Mouse (Mus musculus): ENCODE results near the gene 4931440F15Rik. TPM values are rescaled to one million over a fixed set of nuclear protein-coding genes. Genes with fewer than 3 reads are reported as not detected.
A peak's percentile ranks its signal among the peaks of the same experiment; 100 is the strongest.

4931440F15Rik gene
- polyA plus RNA-seq, 1 experiment from 2014 or later = 0.11 TPM

DNA sequence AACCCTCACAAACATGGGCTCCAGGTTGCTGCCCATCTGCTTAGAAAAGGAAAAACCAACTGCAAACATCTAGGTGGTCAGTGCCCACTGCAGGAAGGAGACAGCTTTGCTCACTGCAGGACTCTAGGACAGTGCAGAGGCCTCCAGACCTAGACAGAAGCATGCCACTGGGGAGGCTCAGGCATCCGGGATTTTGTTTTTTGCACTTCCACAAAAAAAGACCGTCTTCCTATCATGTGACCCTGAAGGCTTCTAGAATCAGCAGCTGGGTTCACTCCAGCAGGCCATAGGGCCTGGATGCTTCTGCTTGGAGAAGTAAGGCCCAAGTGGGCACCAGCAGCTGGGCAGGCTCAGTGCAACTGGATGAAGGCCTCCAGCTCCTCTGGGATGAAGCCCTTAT, 2.3 kb downstream of the 4931440F15Rik start:
- Histone ChIP-seq H3K36me3 (no peaks in the 10 kb centered on the region), H3K9ac (no peak overlapping the region), H3K27ac (no peak overlapping the region), H3K4me2 (no peak overlapping the region), H3K4me1 (peaks cover 12% of the 10 kb centered on the region; the same call in 1 of the 2 replicates), H3K9me3 (no peaks in the 10 kb centered on the region), H3K27me3 (peaks cover 11% of the 10 kb centered on the region), H3K4me3 (no peak overlapping the region)
- ATAC-seq (ENCODE audit: borderline replicate concordance, extremely low read depth, low FRiP score, low TSS enrichment) = no peak
- WGBS = 59% methylated on average over 2 of the region's 2 CpGs

DNA sequence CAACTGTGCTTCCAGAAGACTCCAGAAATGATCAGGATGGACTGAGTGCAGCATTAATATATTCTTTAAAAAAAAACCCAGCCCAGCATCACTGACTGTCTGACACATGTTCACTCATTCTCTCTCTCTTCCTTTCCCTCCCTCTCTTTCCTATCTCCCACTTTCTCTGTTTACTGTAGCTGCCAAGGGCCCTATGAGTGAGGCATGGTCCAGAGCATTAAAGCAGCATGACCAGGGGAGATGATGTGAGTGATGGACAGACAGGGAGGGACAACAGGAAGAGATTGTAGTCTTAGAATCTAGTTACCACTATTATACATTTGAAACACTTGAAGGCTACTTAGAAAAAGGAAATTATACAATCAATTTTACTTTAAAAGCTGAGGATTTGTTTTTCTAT, 9.8 kb downstream of the 4931440F15Rik start:
- Histone ChIP-seq H3K4me2 (no peak overlapping the region), H3K9me3 (no peaks in the 10 kb centered on the region), H3K27ac (no peak overlapping the region), H3K4me3 (no peak overlapping the region), H3K36me3 (no peaks in the 10 kb centered on the region), H3K4me1 (no peaks in the 10 kb centered on the region), H3K9ac (no peak overlapping the region), H3K27me3 (no peaks in the 10 kb centered on the region)
- ATAC-seq (ENCODE audit: borderline replicate concordance, extremely low read depth, low FRiP score, low TSS enrichment) = no peak

DNA sequence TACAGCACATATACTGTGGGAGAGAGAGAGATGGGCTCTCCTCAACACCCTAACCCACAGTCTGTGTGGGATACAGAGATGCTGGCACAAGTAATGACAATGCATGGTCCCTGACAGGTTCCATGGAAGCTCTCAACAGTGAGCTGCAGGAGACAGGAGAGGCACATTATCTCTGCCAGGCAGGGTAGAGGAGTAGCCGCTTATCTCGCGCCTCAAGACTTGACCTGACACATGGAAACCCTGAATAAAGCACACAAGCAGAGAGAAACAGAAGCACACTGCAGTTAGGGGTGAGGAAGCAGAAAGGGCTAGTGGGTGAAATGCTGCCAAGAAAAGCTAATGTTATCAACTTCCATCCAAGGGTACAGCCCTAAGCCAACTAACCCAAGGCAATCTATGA, 10.2 kb downstream of the 4931440F15Rik start:
- Histone ChIP-seq H3K36me3 (no peaks in the 10 kb centered on the region), H3K4me3 (no peak overlapping the region), H3K27ac (no peak overlapping the region), H3K4me1 (no peaks in the 10 kb centered on the region), H3K9me3 (no peaks in the 10 kb centered on the region), H3K27me3 (no peaks in the 10 kb centered on the region), H3K9ac (no peak overlapping the region), H3K4me2 (no peak overlapping the region)
- 71% methylated on average over 3 of the region's 3 CpGs for WGBS
- ATAC-seq (ENCODE audit: borderline replicate concordance, extremely low read depth, low FRiP score, low TSS enrichment) = no peak

DNA sequence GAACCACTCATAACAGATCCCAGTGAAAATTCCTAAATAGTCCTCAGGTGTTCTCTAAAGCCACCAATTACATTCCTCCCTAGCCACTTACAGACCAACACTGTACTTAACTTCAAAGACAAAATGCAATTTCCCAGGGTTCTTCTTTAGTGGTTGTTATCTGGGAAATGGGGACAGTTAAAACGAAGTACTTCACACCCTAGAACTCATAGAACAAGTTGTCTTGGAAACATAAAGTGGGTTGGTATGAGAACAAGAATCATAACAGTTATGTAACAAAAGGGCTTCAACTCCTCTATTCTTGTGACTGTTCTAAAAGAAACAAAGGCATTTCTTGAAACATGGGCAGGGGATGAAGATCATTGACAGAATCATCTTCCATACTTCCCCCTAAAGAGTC, 12.2 kb downstream of the 4931440F15Rik start:
- no peak for ATAC-seq (ENCODE audit: borderline replicate concordance, extremely low read depth, low FRiP score, low TSS enrichment)

DNA sequence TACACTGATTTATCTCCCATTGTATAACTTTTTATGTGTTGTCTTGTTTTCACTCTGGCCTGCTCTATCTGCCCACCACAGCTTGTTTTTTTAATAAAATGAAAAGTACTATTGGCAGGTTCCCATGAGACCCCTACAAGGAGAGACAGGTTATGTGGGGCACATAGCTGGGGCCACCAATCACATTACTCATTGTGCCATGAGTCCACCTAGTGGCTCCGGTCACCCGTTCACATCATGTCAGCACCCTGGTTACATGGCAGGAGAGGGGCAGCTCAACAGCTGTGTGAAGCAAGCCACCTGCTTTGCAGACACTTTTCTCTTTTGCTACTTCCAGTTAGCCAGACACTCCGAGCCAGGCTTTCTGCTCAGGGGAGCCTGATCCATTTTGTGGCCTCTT, 13.0 kb downstream of the 4931440F15Rik start:
- H3K4me1 ChIP-seq = no peaks in the 10 kb centered on the region
- H3K9me3 ChIP-seq = no peaks in the 10 kb centered on the region
- no peaks in the 10 kb centered on the region for H3K27me3 ChIP-seq
- no peak for ATAC-seq (ENCODE audit: borderline replicate concordance, extremely low read depth, low FRiP score, low TSS enrichment)
- H3K4me3 ChIP-seq = no peak overlapping the region
- H3K27ac ChIP-seq = no peak overlapping the region
- H3K4me2 ChIP-seq = no peak overlapping the region
- no peaks in the 10 kb centered on the region for H3K36me3 ChIP-seq
- 57% methylated on average over 3 of the region's 3 CpGs for WGBS
- no peak overlapping the region for H3K9ac ChIP-seq

More for the DNA sequence above, 12.2 kb downstream of the 4931440F15Rik start:
- Histone ChIP-seq H3K4me1 (no peaks in the 10 kb centered on the region), H3K27ac (no peak overlapping the region), H3K4me2 (no peak overlapping the region), H3K36me3 (no peaks in the 10 kb centered on the region), H3K9me3 (no peaks in the 10 kb centered on the region), H3K4me3 (no peak overlapping the region), H3K27me3 (no peaks in the 10 kb centered on the region), H3K9ac (no peak overlapping the region)
- WGBS = 68% methylated on average over 1 of the region's 1 CpGs

DNA sequence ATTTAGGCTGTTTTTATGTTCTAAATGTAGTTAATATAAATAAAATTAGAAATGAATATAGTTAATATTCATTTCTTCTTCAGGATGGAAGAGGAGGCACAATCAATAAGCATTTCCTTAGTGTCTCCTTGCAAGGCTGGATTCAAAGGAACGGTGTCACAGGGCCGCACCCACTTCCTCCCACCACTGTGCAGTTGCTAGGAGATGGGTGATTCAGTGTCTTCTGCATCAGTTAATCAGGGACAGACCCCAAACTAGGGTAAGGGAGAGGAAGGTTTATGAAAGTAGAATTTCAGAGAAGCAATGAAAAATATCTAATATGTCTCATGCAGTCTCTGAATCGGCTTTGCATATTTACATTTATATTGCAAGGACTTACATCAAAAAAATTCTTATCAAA, 15.1 kb downstream of the 4931440F15Rik start:
- 67% methylated on average over 3 of the region's 3 CpGs for WGBS
- ATAC-seq (ENCODE audit: borderline replicate concordance, extremely low read depth, low FRiP score, low TSS enrichment) = no peak
- Histone ChIP-seq H3K4me3 (no peak overlapping the region), H3K9me3 (no peaks in the 10 kb centered on the region), H3K36me3 (no peaks in the 10 kb centered on the region), H3K27ac (no peak overlapping the region), H3K4me1 (no peaks in the 10 kb centered on the region), H3K9ac (no peak overlapping the region), H3K27me3 (no peaks in the 10 kb centered on the region), H3K4me2 (no peak overlapping the region)

DNA sequence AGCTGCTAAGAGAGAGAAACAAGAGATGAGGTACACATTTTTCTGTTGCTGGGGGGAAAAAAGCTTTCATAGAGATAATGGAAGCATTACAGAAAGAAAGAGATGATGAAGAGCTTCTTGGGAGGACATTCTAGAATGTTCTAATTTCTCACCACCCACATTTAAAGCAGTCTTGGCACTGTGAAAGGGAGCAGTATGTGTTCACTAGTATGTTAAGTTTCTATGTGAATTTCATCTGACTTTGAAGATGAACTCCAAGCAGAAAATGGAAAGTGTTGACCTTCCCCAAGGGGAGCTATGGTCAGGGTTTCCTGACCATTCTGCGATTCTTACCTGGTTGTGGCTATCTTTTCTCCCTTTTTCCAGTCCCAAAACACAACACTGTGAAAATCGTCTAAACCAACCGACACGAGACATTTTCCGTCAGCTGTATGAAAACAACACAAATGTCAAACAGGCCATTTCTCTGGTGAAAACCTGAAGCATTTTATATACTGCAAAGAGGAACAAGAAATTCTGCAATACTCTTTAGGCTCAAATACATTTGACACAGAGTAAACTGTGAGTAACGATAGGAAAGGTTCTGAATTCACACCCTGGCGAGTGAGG, 16.4 kb downstream of the 4931440F15Rik start:
- WGBS = 71% methylated on average over 7 of the region's 7 CpGs
- no peak for ATAC-seq (ENCODE audit: borderline replicate concordance, extremely low read depth, low FRiP score, low TSS enrichment)
- Histone ChIP-seq H3K4me2 (no peak overlapping the region), H3K4me3 (no peak overlapping the region), H3K27ac (no peak overlapping the region), H3K36me3 (no peaks in the 10 kb centered on the region), H3K4me1 (no peaks in the 10 kb centered on the region), H3K9me3 (no peaks in the 10 kb centered on the region), H3K9ac (no peak overlapping the region), H3K27me3 (no peaks in the 10 kb centered on the region)

DNA sequence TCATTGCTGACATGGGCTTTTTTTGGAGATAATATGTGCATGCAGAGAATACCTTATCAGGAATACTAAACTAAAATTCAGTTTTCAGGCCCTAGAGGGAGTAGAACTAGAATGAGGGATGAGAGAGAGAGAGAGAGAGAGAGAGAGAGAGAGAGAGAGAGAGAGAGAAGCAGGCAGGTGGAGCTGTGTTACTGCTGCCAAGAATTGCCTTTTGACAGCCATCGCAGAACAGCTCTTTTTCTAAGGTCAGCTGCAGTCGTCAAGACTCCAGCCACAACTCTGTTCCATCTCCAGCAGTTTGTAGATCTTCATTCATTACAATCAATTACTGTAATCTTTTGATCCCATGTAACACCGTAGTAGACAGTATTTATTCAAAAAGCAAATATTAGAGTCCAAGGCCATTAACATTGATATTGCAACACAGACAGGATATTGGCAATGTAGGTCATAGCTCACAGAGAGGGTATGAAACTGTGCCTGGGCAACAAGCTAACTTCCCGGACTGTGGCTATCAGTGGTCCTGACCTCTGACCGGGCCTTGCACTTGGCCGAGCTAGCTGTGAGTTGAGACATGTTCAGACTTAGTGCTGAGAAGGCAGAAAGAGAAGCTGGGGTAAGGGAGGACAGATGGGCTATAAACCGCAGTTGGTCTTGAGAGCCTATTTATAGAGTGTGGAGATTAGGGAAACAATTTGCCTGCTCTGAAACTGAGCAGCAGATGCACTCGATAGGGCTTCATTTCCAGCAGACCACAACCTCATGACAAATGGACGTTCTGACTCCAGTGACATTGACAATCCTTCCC, 17.1 kb downstream of the 4931440F15Rik start:
- WGBS = 27% methylated on average over 9 of the region's 9 CpGs
- peak; percentile 70; the same call in 1 of the 2 replicates for ATAC-seq (ENCODE audit: borderline replicate concordance, extremely low read depth, low FRiP score, low TSS enrichment)
- H3K9ac ChIP-seq = no peak overlapping the region

DNA sequence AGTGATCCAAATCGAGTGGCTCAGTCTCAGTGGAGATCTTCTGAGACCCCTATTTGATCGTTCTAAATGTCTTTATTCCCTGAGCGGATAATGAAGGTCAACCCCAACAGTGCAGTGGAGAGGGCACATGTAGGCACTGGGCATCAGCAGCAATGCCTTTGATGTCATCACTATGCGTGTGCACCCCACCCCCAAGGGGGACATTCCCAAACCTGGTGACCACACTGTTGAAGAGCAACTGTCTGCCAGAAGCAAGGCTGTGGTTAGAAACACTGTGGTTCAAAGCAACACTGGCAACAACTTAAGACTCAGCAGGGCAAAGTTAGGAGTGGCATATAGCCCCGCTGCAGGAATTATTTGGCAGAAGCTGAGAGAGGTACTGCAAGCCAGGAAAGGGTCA, 18.1 kb downstream of the 4931440F15Rik start:
- Histone ChIP-seq H3K4me2 (no peak overlapping the region), H3K4me3 (no peak overlapping the region), H3K27ac (no peak overlapping the region), H3K9me3 (no peaks in the 10 kb centered on the region), H3K4me1 (no peaks in the 10 kb centered on the region), H3K36me3 (no peaks in the 10 kb centered on the region), H3K9ac (no peak overlapping the region), H3K27me3 (no peaks in the 10 kb centered on the region)
- no peak for ATAC-seq (ENCODE audit: borderline replicate concordance, extremely low read depth, low FRiP score, low TSS enrichment)
- 82% methylated on average over 5 of the region's 5 CpGs for whole genome bisulfite sequencing

More for the DNA sequence above, 17.1 kb downstream of the 4931440F15Rik start:
- Histone ChIP-seq H3K27ac (no peak overlapping the region), H3K9me3 (no peaks in the 10 kb centered on the region), H3K27me3 (no peaks in the 10 kb centered on the region), H3K36me3 (no peaks in the 10 kb centered on the region), H3K4me2 (no peak overlapping the region), H3K4me1 (no peaks in the 10 kb centered on the region), H3K4me3 (no peak overlapping the region)

DNA sequence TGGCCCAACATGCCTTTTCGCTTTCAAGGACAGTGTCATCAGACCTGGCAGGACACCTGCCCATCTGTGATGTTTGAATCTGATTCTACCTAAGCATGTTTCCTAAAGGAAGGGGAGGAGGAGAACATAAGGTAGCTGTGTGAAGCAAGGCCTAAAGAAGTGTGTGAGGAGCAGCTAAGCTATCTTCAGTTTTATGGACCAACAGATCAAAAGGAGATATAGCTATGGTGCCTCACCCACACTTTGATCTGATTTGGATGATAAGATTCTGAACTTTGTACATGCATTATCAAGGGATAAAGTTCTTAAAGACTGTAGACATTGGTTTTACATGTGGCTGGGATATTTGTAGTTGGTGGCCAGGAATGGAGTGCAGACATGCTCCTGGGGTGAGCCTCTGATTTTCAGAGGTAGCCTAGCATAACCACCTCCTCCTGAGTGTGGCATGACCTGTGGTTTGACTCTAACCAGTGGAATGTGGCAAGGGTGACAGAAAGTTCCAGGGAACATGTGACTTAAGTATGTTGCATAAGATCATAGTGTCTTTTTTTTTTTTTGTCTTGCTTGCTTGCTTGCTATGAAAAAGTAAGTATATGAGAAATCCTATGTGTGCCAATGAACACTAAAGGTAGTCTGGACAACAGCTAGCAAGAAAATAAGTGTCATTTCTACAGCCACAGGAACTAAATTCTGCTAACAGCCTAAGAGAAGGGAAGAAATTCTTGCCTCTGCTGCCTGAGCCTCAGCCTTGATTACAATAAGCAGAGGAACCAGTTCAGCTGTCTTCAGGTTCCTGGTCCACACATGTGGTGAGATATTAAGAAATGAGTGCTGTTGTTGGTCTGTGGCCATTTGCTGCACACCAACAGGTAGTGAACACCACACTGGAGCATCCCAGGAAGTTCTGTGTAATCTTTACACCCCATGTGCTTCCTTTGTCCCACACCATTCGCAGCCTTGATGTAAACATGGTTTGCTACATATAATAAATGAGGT, 23.7 kb downstream of the 4931440F15Rik start:
- no peak for ATAC-seq (ENCODE audit: borderline replicate concordance, extremely low read depth, low FRiP score, low TSS enrichment)
- Histone ChIP-seq H3K9ac (no peak overlapping the region), H3K27ac (no peak overlapping the region), H3K36me3 (no peaks in the 10 kb centered on the region), H3K4me3 (no peak overlapping the region), H3K27me3 (no peaks in the 10 kb centered on the region), H3K4me1 (no peaks in the 10 kb centered on the region), H3K4me2 (no peak overlapping the region), H3K9me3 (no peaks in the 10 kb centered on the region)
- WGBS = 62% methylated on average over 2 of the region's 2 CpGs

DNA sequence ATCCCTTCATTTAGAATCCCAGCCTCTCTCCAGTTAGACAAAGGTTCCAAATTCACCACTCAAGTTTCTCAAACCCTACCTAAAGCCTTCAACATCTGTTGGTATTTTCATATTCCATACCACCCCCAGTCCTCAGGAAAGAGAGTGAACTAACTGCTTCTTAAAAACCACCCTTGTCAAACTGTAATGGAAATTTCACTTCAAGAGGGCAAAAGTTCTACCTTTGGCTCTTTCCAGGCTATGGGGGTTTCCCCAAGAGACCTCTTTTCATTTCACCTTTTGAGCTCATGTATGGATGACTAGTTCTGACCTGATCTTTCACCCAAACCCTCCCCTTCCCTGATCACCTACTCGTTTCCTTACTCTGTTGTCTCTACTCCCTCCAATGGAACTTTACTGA, 25.6 kb downstream of the 4931440F15Rik start:
- no peaks in the 10 kb centered on the region for H3K36me3 ChIP-seq

More for the DNA sequence above, 25.6 kb downstream of the 4931440F15Rik start:
- H3K27ac ChIP-seq = no peak overlapping the region
- no peak overlapping the region for H3K4me3 ChIP-seq
- no peaks in the 10 kb centered on the region for H3K9me3 ChIP-seq
- no peaks in the 10 kb centered on the region for H3K4me1 ChIP-seq
- WGBS = 48% methylated on average over 1 of the region's 1 CpGs
- H3K27me3 ChIP-seq = no peaks in the 10 kb centered on the region
- no peak overlapping the region for H3K9ac ChIP-seq
- ATAC-seq (ENCODE audit: borderline replicate concordance, extremely low read depth, low FRiP score, low TSS enrichment) = no peak
- H3K4me2 ChIP-seq = no peak overlapping the region

Data from lung, embryonic 15.5 days (tissue).